Mouse (Mus musculus) erythroblast, embryonic 14.5 days (primary cell): ENCODE data around the gene Prss33.

Experiments
- GATA1 ChIP-seq: IDR thresholded peaks from 2 replicates; pipeline ENCODE4 v1.6.1; 2012; ENCODE audit warnings: low read length, inconsistent platforms, mixed read lengths
- TAL1 ChIP-seq: IDR thresholded peaks from 3 replicates; pipeline ENCODE4 v1.6.1; 2012; ENCODE audit warnings: low read length, inconsistent platforms, mixed read lengths

- TF ChIP-seq GATA1, result no peak
- no peak for TF ChIP-seq TAL1
These were observed 10.3 kb downstream of the Prss33 start for GRCm38 (mm10) chr17:23825591-23825990.
